In the genomic region with DNA sequence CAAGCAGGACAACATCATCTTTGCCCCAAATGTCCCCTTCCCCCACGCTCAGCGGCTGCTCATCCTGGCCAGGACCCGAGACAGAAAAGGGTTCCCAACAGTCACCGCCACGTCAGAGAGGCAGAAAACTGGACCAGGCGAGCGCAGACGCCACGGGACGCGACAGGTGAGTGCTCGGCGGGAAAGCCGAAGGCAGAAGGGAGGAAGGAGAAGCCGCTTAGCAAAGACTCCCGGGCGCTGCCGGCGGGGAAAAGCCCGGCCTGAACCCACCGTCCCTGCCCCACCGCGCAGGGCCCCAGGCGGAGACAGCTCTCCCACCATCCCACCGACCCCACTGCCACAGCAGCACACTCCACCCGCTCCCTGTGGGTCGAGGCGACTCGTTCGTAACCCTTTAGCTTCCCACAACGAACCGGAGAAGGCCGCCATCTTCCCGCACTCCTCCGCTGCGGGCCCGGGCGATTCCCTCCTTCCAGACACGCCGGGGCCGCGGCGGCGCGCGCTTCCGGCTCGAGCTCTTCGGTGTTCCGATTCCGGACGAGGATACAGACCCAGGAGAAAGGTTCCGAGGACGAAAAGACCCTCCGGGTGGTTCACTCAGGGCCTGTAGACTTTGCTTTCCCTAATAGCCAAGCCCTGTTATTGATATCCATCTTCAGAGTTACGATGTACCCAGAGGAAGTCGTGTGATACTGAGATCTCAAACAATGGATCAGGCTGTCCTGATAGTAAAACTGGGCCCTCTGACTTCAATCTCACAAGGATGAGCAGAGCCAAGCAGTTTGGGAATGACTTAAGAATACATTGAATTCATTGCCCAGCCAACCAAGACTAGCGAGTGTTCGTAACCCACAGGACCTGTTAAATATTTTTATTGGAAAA, we compare ENCODE assay signal across 8 mouse cellular contexts. TPM values are rescaled to one million over a fixed set of nuclear protein-coding genes. Genes with fewer than 3 reads are reported as not detected.
A peak's percentile ranks its signal among the peaks of the same experiment; 100 is the strongest.
DNase-seq lines count a peak whose midpoint lies in the region; ATAC-seq and TF ChIP-seq lines count a peak whose summit lies in the region.

A gene (minus strand): TSS at position 523 of the 882 bp plus-strand sequence.

- peak within 1 kb of the TSS; percentile 61 for H3K4me2 ChIP-seq in forebrain, embryonic 13.5 days
- peak within 1 kb of the TSS; percentile 77 for H3K4me2 ChIP-seq in liver, postnatal 0 days (ENCODE audit: low read depth, low read length)
- H3K4me2 ChIP-seq in neural tube, embryonic 14.5 days (ENCODE audit: low read depth, low read length) = peak within 1 kb of the TSS; percentile 49

- WGBS in forebrain, embryonic 13.5 days = 3% methylated on average over 58 of the region's 59 CpGs
- 2% methylated on average over 59 of the region's 59 CpGs for WGBS in large intestine, adult 2 months
- WGBS in liver, postnatal 0 days (ENCODE audit: insufficient replicate concordance) = 3% methylated on average over 59 of the region's 59 CpGs
- WGBS in neural tube, embryonic 14.5 days = 2% methylated on average over 59 of the region's 59 CpGs

- peaks cover 15% of the 10 kb centered on the region for H3K4me1 ChIP-seq in E14TG2a.4 (replicated peaks; ENCODE audit: low read depth, low read length)
- H3K4me1 ChIP-seq in forebrain, embryonic 13.5 days = peaks cover 15% of the 10 kb centered on the region
- peaks cover 5% of the 10 kb centered on the region for H3K4me1 ChIP-seq in liver, postnatal 0 days (ENCODE audit: insufficient read depth)
- H3K4me1 ChIP-seq in neural tube, embryonic 14.5 days (ENCODE audit: control insufficient read depth, insufficient read depth, low read length) = 0 out of 2 replicates have a peak, but pooled peaks cover 5% of the 10 kb centered on the region

- TF ChIP-seq EP300 in liver, postnatal 0 days (IDR thresholded peaks at IDR 0.05; ENCODE audit: low read depth) = no peak

- peaks cover 25% of the 10 kb centered on the region for H3K36me3 ChIP-seq in E14TG2a.4 (ENCODE audit: insufficient read depth, low read length)
- peaks cover 11% of the 10 kb centered on the region; the same call in 1 of the 2 replicates for H3K36me3 ChIP-seq in forebrain, embryonic 13.5 days (ENCODE audit: poor library complexity, severe bottlenecking)
- H3K36me3 ChIP-seq in liver, postnatal 0 days (replicated peaks; ENCODE audit: insufficient read depth, low read length) = peaks cover 7% of the 10 kb centered on the region
- peaks cover 11% of the 10 kb centered on the region; the same call in 1 of the 2 replicates for H3K36me3 ChIP-seq in neural tube, embryonic 14.5 days (ENCODE audit: control insufficient read depth, insufficient read depth, low read length)

- H3K4me3 ChIP-seq in E14TG2a.4 (replicated peaks; ENCODE audit: low read length) = peak within 1 kb of the TSS; percentile 96
- H3K4me3 ChIP-seq in forebrain, embryonic 13.5 days = peak within 1 kb of the TSS; percentile 75
- peak within 1 kb of the TSS; percentile 85 for H3K4me3 ChIP-seq in liver, postnatal 0 days (ENCODE audit: low read depth, low read length)
- peak within 1 kb of the TSS; percentile 75 for H3K4me3 ChIP-seq in neural tube, embryonic 14.5 days (ENCODE audit: low read depth, low read length)

- peak within 1 kb of the TSS; percentile 86 for H3K27ac ChIP-seq in forebrain, embryonic 13.5 days
- H3K27ac ChIP-seq in liver, postnatal 0 days (ENCODE audit: low read depth) = peak within 1 kb of the TSS; percentile 88
- peak within 1 kb of the TSS; percentile 73 for H3K27ac ChIP-seq in neural tube, embryonic 14.5 days (ENCODE audit: low read depth, low read length)

- peak; percentile 82 for DNase-seq in c-Kit-positive CD71-positive TER-119-positive erythroid progenitor cells, embryonic 14.5 days (ENCODE audit: low spot score)
- peak; percentile 84 to 89 for DNase-seq in heart, postnatal 10 days
- peak; percentile 42 for DNase-seq in large intestine, adult 2 months (ENCODE audit: low read depth, low spot score)
- DNase-seq in liver, postnatal 0 days = peak; percentile 83
- DNase-seq in testis, postnatal 10 days (ENCODE audit: low spot score) = peak; percentile 87

- H3K9me3 ChIP-seq in E14TG2a.4 (ENCODE audit: low read length) = no peaks in the 10 kb centered on the region
- no peaks in the 10 kb centered on the region for H3K9me3 ChIP-seq in forebrain, embryonic 13.5 days (replicated peaks)
- H3K9me3 ChIP-seq in liver, postnatal 0 days (ENCODE audit: low read length) = no peaks in the 10 kb centered on the region
- no peaks in the 10 kb centered on the region for H3K9me3 ChIP-seq in neural tube, embryonic 14.5 days (ENCODE audit: control insufficient read depth, low read length)

- H3K9ac ChIP-seq in forebrain, embryonic 13.5 days = peak within 1 kb of the TSS; percentile 93
- peak within 1 kb of the TSS; percentile 94 for H3K9ac ChIP-seq in liver, postnatal 0 days (replicated peaks)
- H3K9ac ChIP-seq in neural tube, embryonic 14.5 days (replicated peaks; ENCODE audit: low read depth, low read length) = peak within 1 kb of the TSS; percentile 79

- 0 out of 2 replicates have a peak, but pooled peaks cover 4% of the 10 kb centered on the region for H3K27me3 ChIP-seq in E14TG2a.4 (ENCODE audit: insufficient read depth, low read length)
- H3K27me3 ChIP-seq in forebrain, embryonic 13.5 days = no peaks in the 10 kb centered on the region
- H3K27me3 ChIP-seq in liver, postnatal 0 days (ENCODE audit: insufficient read depth, low read length) = no peaks in the 10 kb centered on the region
- H3K27me3 ChIP-seq in neural tube, embryonic 14.5 days (ENCODE audit: control insufficient read depth, insufficient read depth, low read length) = no peaks in the 10 kb centered on the region

- ATAC-seq in forebrain, embryonic 13.5 days = peak; percentile 95
- peak; percentile 98 for ATAC-seq in liver, postnatal 0 days
- ATAC-seq in neural tube, embryonic 14.5 days (ENCODE audit: low read depth) = peak; percentile 95

- intact Hi-C loops in heart, postnatal 10 days (cut with DNase I) = no loop called here

- TF ChIP-seq CTCF in E14TG2a.4 (conservative IDR thresholded peaks at IDR 0.05; ENCODE audit: low read length) = no peak
- TF ChIP-seq CTCF in liver, postnatal 0 days (IDR thresholded peaks at IDR 0.05; ENCODE audit: low read depth) = no peak

RNA-seq across cellular contexts. Expression of the gene that starts here (rescaled TPM):
- polyA plus RNA-seq in forebrain, embryonic 13.5 days (2015; fragmentation: Nextera tagmentation; extraction: Ambion mirVana) = 145 and 158 TPM in 2 replicates
- 10 to 100 TPM; 83.0 to 91.4 TPM for total RNA-seq in heart, postnatal 10 days (2021)
- polyA plus RNA-seq in large intestine, adult 2 months (2012; rRNA removed) = 9.5 and 10.0 TPM in 2 replicates
- 46.5 and 48.0 TPM in 2 replicates for polyA plus RNA-seq in liver, postnatal 0 days (2015; fragmentation: Nextera tagmentation; extraction: Ambion mirVana)
- polyA plus RNA-seq in neural tube, embryonic 14.5 days (2014; fragmentation: Nextera tagmentation; extraction: Ambion mirVana) = 141 and 169 TPM in 2 replicates

Comparison
In these comparisons a context has a peak if more than half of its experiments do, and no peak if none do; other contexts are left out.
1. Peak in every context shown above with its lines: DNase-seq, ATAC-seq, H3K4me3 ChIP-seq and H3K27ac ChIP-seq.